Mouse (Mus musculus): ENCODE data around the gene Olfr553. TPM values are rescaled to one million over a fixed set of nuclear protein-coding genes. Genes with fewer than 3 reads are reported as not detected.

Gene Olfr553
- polyA plus RNA-seq, 1 experiment from 2014 or later: not detected

- Histone ChIP-seq H3K4me1 (replicated peaks) (peaks cover 5% of the 10 kb centered on the region; the same call in 1 of the 2 replicates), H3K27me3 (no peaks in the 10 kb centered on the region), H3K4me3 (no peak overlapping the region), H3K4me2 (no peak overlapping the region), H3K9me3 (no peaks in the 10 kb centered on the region), H3K27ac (no peak overlapping the region), H3K9ac (no peak overlapping the region), H3K36me3 (no peaks in the 10 kb centered on the region)
- ATAC-seq (ENCODE audit: low FRiP score): 0 out of 2 replicates have a peak, but pooled peaks have one; percentile 32
- 64% methylated on average over 3 of the region's 3 CpGs for WGBS
Measured at GRCm38 (mm10) chr7:102573174-102573830, 44.7 kb downstream of the Olfr553 start.

- Histone ChIP-seq H3K9ac (no peak within 1 kb of the TSS), H3K27me3 (no peaks in the 10 kb centered on the region), H3K27ac (no peak within 1 kb of the TSS), H3K36me3 (no peaks in the 10 kb centered on the region), H3K4me2 (no peak within 1 kb of the TSS), H3K4me3 (no peak within 1 kb of the TSS), H3K9me3 (no peaks in the 10 kb centered on the region), H3K4me1 (replicated peaks) (peaks cover 5% of the 10 kb centered on the region; the same call in 1 of the 2 replicates)
- no peak for ATAC-seq (ENCODE audit: low FRiP score)
- 94% methylated on average over 8 of the region's 8 CpGs for WGBS
Measured at GRCm38 (mm10) chr7:102571142-102571541, 46.9 kb downstream of the Olfr553 start, which contains the start of gene Olfr550. TSS of gene Olfr550 (plus strand) at chr7:102571442.

- Histone ChIP-seq H3K27me3 (no peaks in the 10 kb centered on the region), H3K9me3 (no peaks in the 10 kb centered on the region), H3K9ac (no peak overlapping the region), H3K4me2 (no peak overlapping the region), H3K4me1 (replicated peaks) (peaks cover 8% of the 10 kb centered on the region; the same call in 1 of the 2 replicates), H3K27ac (no peak overlapping the region), H3K36me3 (no peaks in the 10 kb centered on the region), H3K4me3 (no peak overlapping the region)
- no peak for ATAC-seq (ENCODE audit: low FRiP score)
- WGBS: 89% methylated on average over 4 of the region's 4 CpGs
Measured at GRCm38 (mm10) chr7:102566219-102566618, 51.8 kb downstream of the Olfr553 start.

GRCm38 (mm10) chr7:102564999-102565997 lies 52.7 kb downstream of the Olfr553 start, which contains the start of gene Trim21:
TSS of gene Trim21 (minus strand) at chr7:102565486.
- H3K9ac ChIP-seq: peak within 1 kb of the TSS; percentile 55
- ATAC-seq (ENCODE audit: low FRiP score): peak; percentile 71; the same call in 1 of the 2 replicates
- peak within 1 kb of the TSS; percentile 34 for H3K4me3 ChIP-seq
- H3K27me3 ChIP-seq: no peaks in the 10 kb centered on the region
- peak within 1 kb of the TSS; percentile 45 for H3K4me2 ChIP-seq
- no peaks in the 10 kb centered on the region for H3K36me3 ChIP-seq
- H3K9me3 ChIP-seq: no peaks in the 10 kb centered on the region
- peaks cover 8% of the 10 kb centered on the region; the same call in 1 of the 2 replicates for H3K4me1 ChIP-seq (replicated peaks)
- WGBS: 26% methylated on average over 10 of the region's 10 CpGs
- no peak within 1 kb of the TSS for H3K27ac ChIP-seq

Other genes starting within 250 kb of the Olfr553 start
- 58.6 and 59.2 TPM in 2 replicates for gene Rrm1, start 176.5 kb downstream of the Olfr553 start, polyA plus RNA-seq (2015; fragmentation: Nextera tagmentation; extraction: Ambion mirVana)
- 0.60 and 0.85 TPM in 2 replicates for gene Olfr543, start 136.5 kb downstream of the Olfr553 start, polyA plus RNA-seq (2015; fragmentation: Nextera tagmentation; extraction: Ambion mirVana)
- 0.21 and 0.30 TPM in 2 replicates for gene Olfr544, start 129.9 kb downstream of the Olfr553 start, polyA plus RNA-seq (2015; fragmentation: Nextera tagmentation; extraction: Ambion mirVana)
- 0.14 and 0.19 TPM in 2 replicates for gene Olfr545, start 118.6 kb downstream of the Olfr553 start, polyA plus RNA-seq (2015; fragmentation: Nextera tagmentation; extraction: Ambion mirVana)
- gene Olfr547, start 83.5 kb downstream of the Olfr553 start, polyA plus RNA-seq (2015; fragmentation: Nextera tagmentation; extraction: Ambion mirVana): not detected in 2 replicates
- not detected in 2 replicates for gene Olfr548-ps1, start 77.3 kb downstream of the Olfr553 start, polyA plus RNA-seq (2015; fragmentation: Nextera tagmentation; extraction: Ambion mirVana)
- not detected in 2 replicates for gene Olfr549, start 68.3 kb downstream of the Olfr553 start, polyA plus RNA-seq (2015; fragmentation: Nextera tagmentation; extraction: Ambion mirVana)
- gene Trim21, start 52.7 kb downstream of the Olfr553 start, polyA plus RNA-seq (2015; fragmentation: Nextera tagmentation; extraction: Ambion mirVana): 0.19 and 0.32 TPM in 2 replicates
- not detected in 2 replicates for gene Olfr550, start 46.8 kb downstream of the Olfr553 start, polyA plus RNA-seq (2015; fragmentation: Nextera tagmentation; extraction: Ambion mirVana)
- gene Olfr551, start 26.3 kb downstream of the Olfr553 start, polyA plus RNA-seq (2015; fragmentation: Nextera tagmentation; extraction: Ambion mirVana): not detected in 2 replicates
- not detected in 2 replicates for gene Olfr552, start 20.4 kb downstream of the Olfr553 start, polyA plus RNA-seq (2015; fragmentation: Nextera tagmentation; extraction: Ambion mirVana)
- gene Olfr554, start 20.2 kb upstream of the Olfr553 start, polyA plus RNA-seq (2015; fragmentation: Nextera tagmentation; extraction: Ambion mirVana): not detected in 2 replicates
- not detected in 2 replicates for gene Olfr555, start 40.6 kb upstream of the Olfr553 start, polyA plus RNA-seq (2015; fragmentation: Nextera tagmentation; extraction: Ambion mirVana)
- not detected in 2 replicates for gene Olfr556, start 46.7 kb upstream of the Olfr553 start, polyA plus RNA-seq (2015; fragmentation: Nextera tagmentation; extraction: Ambion mirVana)
- gene Trim68, start 69.1 kb upstream of the Olfr553 start, polyA plus RNA-seq (2015; fragmentation: Nextera tagmentation; extraction: Ambion mirVana): 7.2 and 8.0 TPM in 2 replicates
- not detected in 2 replicates for gene Olfr557, start 77.7 kb upstream of the Olfr553 start, polyA plus RNA-seq (2015; fragmentation: Nextera tagmentation; extraction: Ambion mirVana)
- 0.39 TPM in 2 replicates for gene Olfr558, start 84.0 kb upstream of the Olfr553 start, polyA plus RNA-seq (2015; fragmentation: Nextera tagmentation; extraction: Ambion mirVana)
- not detected in 2 replicates for gene Olfr33, start 100.9 kb upstream of the Olfr553 start, polyA plus RNA-seq (2015; fragmentation: Nextera tagmentation; extraction: Ambion mirVana)
- gene Olfr559, start 109.3 kb upstream of the Olfr553 start, polyA plus RNA-seq (2015; fragmentation: Nextera tagmentation; extraction: Ambion mirVana): not detected in 2 replicates
- gene Olfr560, start 141.1 kb upstream of the Olfr553 start, polyA plus RNA-seq (2015; fragmentation: Nextera tagmentation; extraction: Ambion mirVana): not detected in 2 replicates
- gene Olfr78, start 141.3 kb upstream of the Olfr553 start, polyA plus RNA-seq (2015; fragmentation: Nextera tagmentation; extraction: Ambion mirVana): 0.09 and 0.10 TPM in 2 replicates
- gene Olfr561, start 153.0 kb upstream of the Olfr553 start, polyA plus RNA-seq (2015; fragmentation: Nextera tagmentation; extraction: Ambion mirVana): not detected in 2 replicates
- gene Olfr564, start 185.3 kb upstream of the Olfr553 start, polyA plus RNA-seq (2015; fragmentation: Nextera tagmentation; extraction: Ambion mirVana): not detected in 2 replicates
- not detected in 2 replicates for gene Olfr566, start 240.5 kb upstream of the Olfr553 start, polyA plus RNA-seq (2015; fragmentation: Nextera tagmentation; extraction: Ambion mirVana)

All from hindbrain, embryonic 13.5 days (tissue).